Mouse (Mus musculus): Measurements from ENCODE around the gene Borcs5. TPM values are rescaled to one million over a fixed set of nuclear protein-coding genes. Genes with fewer than 3 reads are reported as not detected.

Borcs5 gene
- polyA plus RNA-seq, 1 experiment, result 4.8 TPM

GRCm38 (mm10) chr6:134632756-134633155, 6.6 kb upstream of the Borcs5 start:
- Histone ChIP-seq H3K9ac (ENCODE audit: low read depth, poor library complexity, severe bottlenecking) (peak overlapping the region; percentile 31), H3K4me1 (ENCODE audit: control insufficient read depth, insufficient read depth, low read length) (no peaks in the 10 kb centered on the region), H3K27ac (ENCODE audit: insufficient read depth, low read length) (no peak overlapping the region), H3K4me3 (ENCODE audit: low read depth, low read length) (peak overlapping the region; percentile 67), H3K9me3 (replicated peaks; ENCODE audit: control insufficient read depth, insufficient read depth, low read length, poor library complexity, severe bottlenecking) (no peaks in the 10 kb centered on the region), H3K36me3 (ENCODE audit: control insufficient read depth, insufficient read depth, low read length, poor library complexity, severe bottlenecking) (no peaks in the 10 kb centered on the region), H3K27me3 (ENCODE audit: control insufficient read depth, insufficient read depth, low read length, poor library complexity, severe bottlenecking) (no peaks in the 10 kb centered on the region)
- TF ChIP-seq POLR2A (IDR thresholded peaks at IDR 0.05; ENCODE audit: insufficient read depth, low read length) (no peak), EP300 (IDR thresholded peaks at IDR 0.05; ENCODE audit: insufficient read depth, low read depth, low read length) (no peak)

- no peaks in the 10 kb centered on the region for H3K27me3 ChIP-seq (ENCODE audit: control insufficient read depth, insufficient read depth, low read length, poor library complexity, severe bottlenecking)
- H3K4me3 ChIP-seq (ENCODE audit: low read depth, low read length), result no peak overlapping the region
- TF ChIP-seq POLR2A (IDR thresholded peaks at IDR 0.05; ENCODE audit: insufficient read depth, low read length) (no peak), CTCF (IDR thresholded peaks at IDR 0.05; ENCODE audit: low read depth, low read length) (no peak), EP300 (IDR thresholded peaks at IDR 0.05; ENCODE audit: insufficient read depth, low read depth, low read length) (no peak)
- no peak overlapping the region for H3K9ac ChIP-seq (ENCODE audit: low read depth, poor library complexity, severe bottlenecking)
- H3K9me3 ChIP-seq (replicated peaks; ENCODE audit: control insufficient read depth, insufficient read depth, low read length, poor library complexity, severe bottlenecking), result no peaks in the 10 kb centered on the region
- no peaks in the 10 kb centered on the region for H3K4me1 ChIP-seq (ENCODE audit: control insufficient read depth, insufficient read depth, low read length)
- no peak overlapping the region for H3K27ac ChIP-seq (ENCODE audit: insufficient read depth, low read length)
- H3K36me3 ChIP-seq (ENCODE audit: control insufficient read depth, insufficient read depth, low read length, poor library complexity, severe bottlenecking), result no peaks in the 10 kb centered on the region
Measured at GRCm38 (mm10) chr6:134633553-134633952, 5.8 kb upstream of the Borcs5 start.

- Histone ChIP-seq H3K36me3 (ENCODE audit: control insufficient read depth, insufficient read depth, low read length, poor library complexity, severe bottlenecking) (no peaks in the 10 kb centered on the region), H3K27me3 (ENCODE audit: control insufficient read depth, insufficient read depth, low read length, poor library complexity, severe bottlenecking) (no peaks in the 10 kb centered on the region), H3K9me3 (replicated peaks; ENCODE audit: control insufficient read depth, insufficient read depth, low read length, poor library complexity, severe bottlenecking) (no peaks in the 10 kb centered on the region), H3K4me1 (ENCODE audit: control insufficient read depth, insufficient read depth, low read length) (no peaks in the 10 kb centered on the region), H3K27ac (ENCODE audit: insufficient read depth, low read length) (no peak overlapping the region), H3K9ac (ENCODE audit: low read depth, poor library complexity, severe bottlenecking) (no peak overlapping the region), H3K4me3 (ENCODE audit: low read depth, low read length) (no peak overlapping the region)
- TF ChIP-seq EP300 (IDR thresholded peaks at IDR 0.05; ENCODE audit: insufficient read depth, low read depth, low read length) (no peak), CTCF (IDR thresholded peaks at IDR 0.05; ENCODE audit: low read depth, low read length) (no peak), POLR2A (IDR thresholded peaks at IDR 0.05; ENCODE audit: insufficient read depth, low read length) (no peak)
Measured at GRCm38 (mm10) chr6:134636476-134636875, 2.8 kb upstream of the Borcs5 start.

- Histone ChIP-seq H3K36me3 (ENCODE audit: control insufficient read depth, insufficient read depth, low read length, poor library complexity, severe bottlenecking) (no peaks in the 10 kb centered on the region), H3K27me3 (ENCODE audit: control insufficient read depth, insufficient read depth, low read length, poor library complexity, severe bottlenecking) (no peaks in the 10 kb centered on the region), H3K9ac (ENCODE audit: low read depth, poor library complexity, severe bottlenecking) (0 out of 2 replicates have a peak overlapping the region, but pooled peaks have one; percentile 10), H3K9me3 (replicated peaks; ENCODE audit: control insufficient read depth, insufficient read depth, low read length, poor library complexity, severe bottlenecking) (no peaks in the 10 kb centered on the region), H3K27ac (ENCODE audit: insufficient read depth, low read length) (no peak overlapping the region), H3K4me1 (ENCODE audit: control insufficient read depth, insufficient read depth, low read length) (no peaks in the 10 kb centered on the region), H3K4me3 (ENCODE audit: low read depth, low read length) (no peak overlapping the region)
- no peak for TF ChIP-seq POLR2A (IDR thresholded peaks at IDR 0.05; ENCODE audit: insufficient read depth, low read length)
- no peak for TF ChIP-seq EP300 (IDR thresholded peaks at IDR 0.05; ENCODE audit: insufficient read depth, low read depth, low read length)
- no peak for TF ChIP-seq CTCF (IDR thresholded peaks at IDR 0.05; ENCODE audit: low read depth, low read length)
Measured at GRCm38 (mm10) chr6:134639900-134640299, 590 bp downstream of the Borcs5 start.

- TF ChIP-seq CTCF (IDR thresholded peaks at IDR 0.05; ENCODE audit: low read depth, low read length) (peak; percentile 52), POLR2A (IDR thresholded peaks at IDR 0.05; ENCODE audit: insufficient read depth, low read length) (no peak)
Measured at GRCm38 (mm10) chr6:134640485-134641475, 1.5 kb downstream of the Borcs5 start.

More at GRCm38 (mm10) chr6:134640485-134641475, 1.5 kb downstream of the Borcs5 start:
- Histone ChIP-seq H3K4me3 (ENCODE audit: low read depth, low read length) (peak overlapping the region; percentile 94), H3K27me3 (ENCODE audit: control insufficient read depth, insufficient read depth, low read length, poor library complexity, severe bottlenecking) (no peaks in the 10 kb centered on the region), H3K27ac (ENCODE audit: insufficient read depth, low read length) (no peak overlapping the region), H3K4me1 (ENCODE audit: control insufficient read depth, insufficient read depth, low read length) (no peaks in the 10 kb centered on the region), H3K9ac (ENCODE audit: low read depth, poor library complexity, severe bottlenecking) (peak overlapping the region; percentile 96), H3K36me3 (ENCODE audit: control insufficient read depth, insufficient read depth, low read length, poor library complexity, severe bottlenecking) (0 out of 2 replicates have a peak, but pooled peaks cover 2% of the 10 kb centered on the region), H3K9me3 (replicated peaks; ENCODE audit: control insufficient read depth, insufficient read depth, low read length, poor library complexity, severe bottlenecking) (no peaks in the 10 kb centered on the region)
